Mouse (Mus musculus) liver, postnatal 0 days (tissue): ENCODE results near the gene Itgb7.

Experiments used
- CTCF ChIP-seq: sonication (generic); IDR thresholded peaks from 2 replicates; pipeline ENCODE4 v1.5.1; 2016; ENCODE audit warnings: antibody characterized with exemption, low read depth
- EP300 ChIP-seq: IDR thresholded peaks from 2 replicates; pipeline ENCODE4 v1.6.1; 2016; ENCODE audit warnings: antibody characterized with exemption, low read depth, mild to moderate bottlenecking

GRCm38 (mm10) chr15:102239851-102240250, 8.1 kb upstream of the Itgb7 start:
- TF ChIP-seq CTCF, result no peak
- TF ChIP-seq EP300, result no peak
